Mouse (Mus musculus) CH12.LX (cell line): ENCODE results near the gene Gm20388.

Experiments used
- CTCF ChIP-seq, 2 experiments: IDR thresholded peaks in 1 of 2; conservative IDR thresholded peaks in 1 of 2; 2 replicates each; pipeline ENCODE4 v1.5.1; 2011 to 2012; ENCODE audit warnings: low read depth in 2 of 2, low read length in 2 of 2, improper control_type of control experiment in 1 of 2, inconsistent platforms in 1 of 2, mild to moderate bottlenecking in 1 of 2, moderate library complexity in 1 of 2
- JUND ChIP-seq: conservative IDR thresholded peaks from 2 replicates; pipeline ENCODE4 v1.6.1; 2011; ENCODE audit warnings: low read depth, low read length, improper control_type of control experiment
- MAZ ChIP-seq: IDR thresholded peaks from 2 replicates; pipeline ENCODE4 v1.6.1; 2012; ENCODE audit warnings: low read depth, mild to moderate bottlenecking, inconsistent platforms, low read length, improper control_type of control experiment, moderate library complexity
- POLR2A ChIP-seq: IDR thresholded peaks from 2 replicates; pipeline ENCODE4 v1.6.1; 2011; ENCODE audit warnings: low read depth, mild to moderate bottlenecking, improper control_type of control experiment, low read length
- SMC3 ChIP-seq: IDR thresholded peaks from 2 replicates; pipeline ENCODE4 v1.6.1; 2011; ENCODE audit warnings: low read depth, low read length, improper control_type of control experiment
- USF1 ChIP-seq: IDR thresholded peaks from 2 replicates; pipeline ENCODE4 v1.6.1; 2014; ENCODE audit warnings: low read depth, mild to moderate bottlenecking, inconsistent platforms, low read length, improper control_type of control experiment
- ZNF384 ChIP-seq: IDR thresholded peaks from 2 replicates; pipeline ENCODE4 v1.6.1; 2012; ENCODE audit warnings: low read depth, low read length, improper control_type of control experiment, inconsistent platforms

DNA sequence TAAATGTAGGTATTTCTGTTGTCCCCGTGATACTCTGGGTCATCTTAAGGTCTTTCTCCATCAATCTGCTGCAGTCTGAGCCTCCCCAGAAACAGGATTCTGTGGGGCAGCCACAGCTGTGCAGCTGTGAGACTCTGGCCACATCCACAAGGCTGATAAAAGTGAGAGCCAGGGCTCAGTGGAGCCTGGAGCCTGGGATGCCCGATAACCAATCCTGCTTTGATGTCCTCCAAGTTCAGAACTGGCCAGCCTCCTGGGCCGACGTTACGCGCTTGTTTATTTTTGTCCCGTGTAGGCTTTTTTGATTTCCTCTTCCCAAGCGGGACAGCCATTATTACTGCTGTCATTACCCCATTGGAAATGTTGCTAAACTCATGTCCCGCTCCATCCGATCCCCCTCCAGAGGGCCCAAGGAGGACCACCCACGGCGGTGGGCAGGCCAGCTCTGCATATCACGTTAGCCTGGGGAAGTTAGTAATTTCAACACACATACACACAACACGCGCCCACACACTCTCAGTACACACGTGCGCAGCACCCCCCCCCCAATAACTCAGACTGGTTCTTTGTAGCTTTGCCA is 988.3 kb downstream of the Gm20388 start:
- TF ChIP-seq SMC3 (no peak), POLR2A (no peak), JUND (no peak), CTCF (conservative IDR thresholded peaks at IDR 0.05 in 1 of 2, IDR thresholded peaks at IDR 0.05 in 1 of 2; ENCODE audit: low read depth in 2 of 2, low read length in 2 of 2) (no peak), USF1 (no peak), ZNF384 (no peak), MAZ (no peak)
